Mouse (Mus musculus): ENCODE data around the gene Ncam1.

The Ncam1 gene

GRCm38 (mm10) chr9:49608191-49608590 lies 190.5 kb downstream of the Ncam1 start:
- ChIA-PET CTCF (no interaction called here), POLR2A (interaction anchor here in 1 of 4 experiments (0.7 kb wide), 1 partner anchor 247 kb away, joined by 8 read pairs; no protein-coding TSS in a partner anchor)

DNA sequence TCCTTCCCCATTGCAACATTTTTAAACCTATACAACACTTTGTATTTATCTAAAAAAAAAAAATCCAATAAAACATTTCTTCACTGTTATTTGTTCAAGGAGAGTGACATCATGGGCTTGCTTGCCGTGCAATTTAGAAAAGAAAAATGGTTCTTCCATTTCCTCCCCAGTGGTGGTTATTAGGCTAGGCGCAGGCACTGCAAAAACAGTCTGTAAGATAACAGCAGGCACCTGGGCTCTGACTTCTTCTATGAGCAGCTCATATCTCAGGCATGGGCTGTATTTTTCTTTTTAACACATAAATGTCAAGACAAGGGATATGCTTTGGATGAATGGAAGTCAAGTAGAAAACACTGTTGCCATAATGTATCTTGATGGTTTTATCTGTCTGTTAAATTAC lies 192.0 kb downstream of the Ncam1 start:
- ChIA-PET CTCF (interaction anchor here in 1 of 4 experiments (0.6 kb wide), 1 partner anchor 34 kb away, joined by 4 read pairs; no protein-coding TSS in a partner anchor), POLR2A (interaction anchor here in 2 of 4 experiments (1.2 to 1.5 kb wide), 2 partner anchors 15 to 35 kb away, joined by 3 read pairs; no protein-coding TSS in a partner anchor)

DNA sequence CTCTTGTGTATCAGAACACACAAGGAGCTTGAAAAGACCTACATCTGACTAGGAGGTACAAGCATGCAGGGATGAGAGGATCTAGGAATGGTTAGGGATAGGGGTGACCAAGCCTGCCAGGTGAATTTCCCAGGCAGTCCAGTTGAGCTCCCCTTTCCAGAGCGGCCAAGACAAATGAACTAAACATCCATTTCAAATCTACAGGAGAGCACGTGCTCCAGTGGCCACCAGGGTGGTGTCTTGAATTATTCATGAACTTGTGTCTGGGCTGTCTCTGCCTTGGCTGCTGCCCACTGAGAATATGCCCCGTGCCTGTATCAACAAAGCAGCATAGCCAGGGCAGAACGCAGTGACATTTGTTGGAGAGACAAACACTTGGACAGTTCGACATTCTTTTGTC lies 192.4 kb downstream of the Ncam1 start:
- POLR2A ChIA-PET, result interaction anchor here in 2 of 4 experiments (1.2 to 1.5 kb wide), 2 partner anchors 14 to 35 kb away, joined by 3 read pairs; no protein-coding TSS in a partner anchor
- CTCF ChIA-PET, result interaction anchor here in 1 of 4 experiments (0.6 kb wide), 1 partner anchor 223 kb away, joined by 3 read pairs; no protein-coding TSS in a partner anchor

- ChIA-PET POLR2A (interaction anchor here in 2 of 4 experiments (1.2 to 1.5 kb wide), 2 partner anchors 14 to 34 kb away, joined by 3 read pairs; no protein-coding TSS in a partner anchor), CTCF (interaction anchor here in 1 of 4 experiments (0.6 kb wide), 1 partner anchor 223 kb away, joined by 3 read pairs; no protein-coding TSS in a partner anchor)
Observed at GRCm38 (mm10) chr9:49605791-49606190, 192.9 kb downstream of the Ncam1 start.

GRCm38 (mm10) chr9:49605351-49605750 lies 193.4 kb downstream of the Ncam1 start:
- ChIA-PET CTCF (no interaction called here), POLR2A (no interaction called here)

- ChIA-PET CTCF (no interaction called here), POLR2A (no interaction called here)
Observed at GRCm38 (mm10) chr9:49601215-49601614, 197.5 kb downstream of the Ncam1 start.

- CTCF ChIA-PET, result interaction anchor here in 2 of 4 experiments (0.6 to 0.7 kb wide), 2 partner anchors 360 to 371 kb away, joined by 4 read pairs; no protein-coding TSS in a partner anchor
- POLR2A ChIA-PET, result interaction anchor here in 1 of 4 experiments (1.6 kb wide), 1 partner anchor 24 kb away, joined by 4 read pairs; no protein-coding TSS in a partner anchor
Observed at GRCm38 (mm10) chr9:49595635-49596348, 202.9 kb downstream of the Ncam1 start.

DNA sequence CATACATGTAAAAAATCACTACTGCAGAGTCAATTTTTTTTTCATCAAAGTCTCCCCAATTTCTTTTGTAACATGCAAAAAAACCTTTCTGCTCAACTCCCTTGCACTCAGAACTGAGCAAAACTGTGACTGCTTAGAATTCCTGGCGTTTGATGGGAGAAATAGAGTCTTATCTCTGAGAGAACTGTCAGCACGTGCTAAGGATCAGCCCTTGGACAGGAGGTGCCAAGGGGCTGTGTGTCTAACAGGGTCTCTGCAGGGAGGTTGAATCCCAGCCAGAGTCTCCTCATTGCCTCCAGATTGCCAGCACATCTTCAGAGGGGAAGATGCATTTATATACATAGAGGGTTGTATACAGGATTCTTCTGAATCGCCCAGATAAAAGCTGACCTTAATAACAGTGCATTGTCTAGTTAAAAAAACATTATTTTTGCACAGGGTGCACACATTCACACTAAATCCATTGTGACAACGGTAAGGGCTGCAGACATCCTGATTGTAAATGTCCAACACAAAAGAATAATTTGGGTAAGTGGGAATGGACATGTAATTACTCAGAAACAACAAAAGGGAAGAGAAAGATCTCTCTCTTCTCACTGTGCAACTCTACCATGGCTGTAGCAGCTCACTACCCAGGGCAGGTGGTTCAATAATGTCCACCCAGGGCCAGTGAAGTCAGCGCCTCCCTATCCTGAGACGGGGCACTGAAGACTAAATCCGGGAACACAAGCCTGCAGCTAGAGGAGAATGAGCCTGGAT lies 203.7 kb downstream of the Ncam1 start:
- ChIA-PET CTCF (interaction anchor here in 1 of 4 experiments (0.7 kb wide), 1 partner anchor 360 kb away, joined by 4 read pairs; no protein-coding TSS in a partner anchor), POLR2A (interaction anchor here in 1 of 4 experiments (1.6 kb wide), 1 partner anchor 25 kb away, joined by 4 read pairs; no protein-coding TSS in a partner anchor)

DNA sequence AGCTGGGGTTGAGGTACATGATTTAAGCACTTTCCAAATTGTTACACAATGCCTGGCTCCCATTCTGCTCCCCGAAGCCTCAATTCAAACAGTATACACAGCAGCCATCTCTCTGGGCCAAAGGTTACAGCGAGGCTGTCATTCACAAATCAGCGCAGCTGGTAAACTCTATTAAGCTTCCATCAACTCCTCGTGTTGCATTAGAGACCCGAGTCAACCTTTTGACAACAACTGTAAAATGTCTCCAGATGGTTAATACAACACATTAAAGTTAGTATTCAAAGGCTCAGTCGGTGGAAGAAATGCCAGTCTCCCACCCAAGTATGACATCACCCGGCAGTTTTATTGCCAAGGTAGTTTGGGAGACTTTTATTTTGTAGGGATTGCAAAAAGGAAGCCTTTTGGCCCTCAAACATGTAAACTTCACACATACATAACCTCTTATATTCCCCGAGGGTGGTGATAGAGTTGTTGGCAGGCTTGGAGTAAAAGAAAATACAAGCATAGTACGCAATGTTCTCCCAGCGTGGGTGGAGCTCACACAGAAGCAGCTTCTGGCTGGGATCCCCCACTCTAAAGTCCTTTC lies 204.7 kb downstream of the Ncam1 start:
- ChIA-PET POLR2A (interaction anchor here in 1 of 4 experiments (1.6 to 2.2 kb wide), 2 partner anchors 23 to 26 kb away, joined by 4 to 8 read pairs; no protein-coding TSS in a partner anchor), CTCF (no interaction called here)

DNA sequence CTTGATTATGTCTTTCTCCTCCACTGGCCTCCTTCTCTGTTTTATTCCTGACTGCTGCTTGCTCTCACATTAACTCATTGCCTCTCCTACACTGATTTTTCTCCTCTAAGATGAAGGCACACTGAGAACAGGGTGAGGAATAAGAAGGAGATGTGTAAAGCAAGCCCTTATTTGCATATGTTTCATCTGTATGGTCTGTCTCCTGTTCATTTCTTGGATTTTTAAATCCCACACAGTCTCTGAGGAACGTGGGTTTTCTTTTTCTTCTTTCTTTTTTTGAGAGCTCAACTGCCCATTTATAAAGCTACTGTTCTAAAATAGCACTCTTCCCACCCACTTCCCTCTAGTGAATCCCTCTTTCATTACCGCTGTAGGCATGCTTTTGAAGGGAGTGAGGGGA lies 206.7 kb downstream of the Ncam1 start:
- ChIA-PET POLR2A (interaction anchor here in 1 of 4 experiments (1.0 to 2.2 kb wide), 2 partner anchors 15 to 21 kb away, joined by 3 to 8 read pairs; no protein-coding TSS in a partner anchor), CTCF (interaction anchor here in 1 of 4 experiments (0.5 kb wide), 1 partner anchor 582 kb away, joined by 4 read pairs; no protein-coding TSS in a partner anchor)

DNA sequence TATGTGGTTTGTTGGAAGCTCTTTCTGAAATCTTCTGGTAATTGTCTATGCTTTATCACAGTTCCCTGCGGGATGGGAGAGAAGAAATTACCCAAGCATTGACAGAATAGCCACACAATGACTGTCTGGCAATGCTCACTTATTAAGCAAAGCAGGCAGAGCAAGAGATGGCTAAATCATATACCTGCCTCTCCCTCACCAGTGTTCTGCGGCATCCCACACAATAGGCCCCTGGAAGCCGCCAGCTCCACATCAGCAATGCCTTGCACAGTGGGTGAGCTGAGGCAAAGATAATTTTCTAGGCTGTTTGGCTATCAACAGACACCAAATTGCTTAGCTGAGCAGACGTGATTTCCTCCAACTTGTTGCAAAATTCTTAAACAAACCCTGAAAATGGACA lies 208.5 kb downstream of the Ncam1 start:
- POLR2A ChIA-PET, result interaction anchor here in 1 of 4 experiments (0.6 to 1.6 kb wide), 2 partner anchors 7 to 847 kb away, joined by 3 to 4 read pairs; no protein-coding TSS in a partner anchor
- CTCF ChIA-PET, result no interaction called here

GRCm38 (mm10) chr9:49577136-49577535 lies 221.6 kb downstream of the Ncam1 start:
- POLR2A ChIA-PET, result no interaction called here

GRCm38 (mm10) chr9:49571695-49572510 lies 226.8 kb downstream of the Ncam1 start:
- ChIA-PET CTCF (no interaction called here), POLR2A (interaction anchor here in 2 of 4 experiments (0.5 to 2.4 kb wide), 6 partner anchors 8 to 642 kb away, joined by 3 to 8 read pairs (median 4); no protein-coding TSS in a partner anchor)

More at GRCm38 (mm10) chr9:49577136-49577535, 221.6 kb downstream of the Ncam1 start:
- CTCF ChIA-PET, result no interaction called here

GRCm38 (mm10) chr9:49570731-49571694 lies 227.7 kb downstream of the Ncam1 start:
- POLR2A ChIA-PET, result interaction anchor here in 3 of 4 experiments (0.5 to 2.4 kb wide), 11 partner anchors 9 to 957 kb away, joined by 3 to 8 read pairs (median 4); partner anchors contain the start of gene Pts (in 1 of the 3)

GRCm38 (mm10) chr9:49570033-49570660 lies 228.6 kb downstream of the Ncam1 start:
- CTCF ChIA-PET, result interaction anchor here in 3 of 4 experiments (0.6 to 0.9 kb wide), 3 partner anchors 12 to 570 kb away, joined by 3 read pairs; no protein-coding TSS in a partner anchor

More at GRCm38 (mm10) chr9:49570731-49571694, 227.7 kb downstream of the Ncam1 start:
- CTCF ChIA-PET, result interaction anchor here in 3 of 4 experiments (0.7 to 0.9 kb wide), 3 partner anchors 13 to 96 kb away, joined by 3 read pairs; no protein-coding TSS in a partner anchor

DNA sequence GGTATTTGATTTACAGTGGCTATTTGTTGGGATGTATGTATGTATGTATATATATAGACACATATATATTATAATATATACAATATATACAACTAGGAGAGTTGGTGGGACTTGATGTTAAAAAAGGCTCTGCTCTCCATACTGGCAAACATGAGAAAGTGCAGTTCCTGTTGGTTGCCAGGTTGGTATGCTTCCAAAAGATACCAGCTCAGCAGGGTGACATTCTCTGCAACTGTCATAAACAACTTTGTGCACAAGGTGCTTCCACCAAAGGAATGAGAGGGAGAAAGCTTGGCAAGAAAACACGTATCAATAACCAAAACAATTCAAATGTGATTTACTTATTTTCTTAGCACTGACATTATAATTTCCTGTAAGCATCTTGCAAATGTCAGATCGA lies 232.9 kb downstream of the Ncam1 start:
- POLR2A ChIA-PET, result no interaction called here
- CTCF ChIA-PET, result no interaction called here

More at GRCm38 (mm10) chr9:49570033-49570660, 228.6 kb downstream of the Ncam1 start:
- POLR2A ChIA-PET, result interaction anchor here in 3 of 4 experiments (0.5 to 2.4 kb wide), 7 partner anchors 12 to 921 kb away, joined by 3 to 8 read pairs (median 4); no protein-coding TSS in a partner anchor

All from embryonic stem cell, embryonic (primary cell).